Mouse (Mus musculus) embryonic facial prominence, embryonic 13.5 days (tissue): ENCODE results near the gene Gm2115. TPM values are rescaled to one million over a fixed set of nuclear protein-coding genes. Genes with fewer than 3 reads are reported as not detected.

Source experiments
- ATAC-seq: fragments of 200-750 bp; cut with Nextera tagmentation; 2 replicates; pipeline ENCODE4 v1.8.0; 2017; ENCODE audit warnings: low read depth; ENCODE audit not compliant: insufficient number of reproducible peaks, insufficient read depth, low FRiP score, low TSS enrichment
- H3K27ac ChIP-seq: fragments of 300-500 bp; sonication (generic); 2 replicates; pipeline ENCODE4 v1.5.1; 2015; ENCODE audit warnings: moderate library complexity, mild to moderate bottlenecking, inconsistent platforms
- H3K27me3 ChIP-seq: fragments of 300-500 bp; sonication (generic); 2 replicates; pipeline ENCODE4 v1.6.1; 2015; ENCODE audit warnings: mild to moderate bottlenecking, inconsistent platforms
- H3K36me3 ChIP-seq: fragments of 300-500 bp; sonication (generic); 2 replicates; pipeline ENCODE4 v1.6.1; 2015; ENCODE audit warnings: mild to moderate bottlenecking, inconsistent platforms
- H3K4me1 ChIP-seq: fragments of 300-500 bp; sonication (generic); 2 replicates; pipeline ENCODE4 v1.6.1; 2015; ENCODE audit warnings: inconsistent platforms
- H3K4me2 ChIP-seq: fragments of 300-500 bp; sonication (generic); 2 replicates; pipeline ENCODE4 v1.6.1; 2015; ENCODE audit warnings: moderate library complexity, mild to moderate bottlenecking, inconsistent platforms
- H3K4me3 ChIP-seq: fragments of 300-500 bp; sonication (generic); 2 replicates; pipeline ENCODE4 v1.5.1; 2015; ENCODE audit warnings: mild to moderate bottlenecking, inconsistent platforms
- H3K9ac ChIP-seq: fragments of 300-500 bp; sonication (generic); 2 replicates; pipeline ENCODE4 v1.6.1; 2015; ENCODE audit warnings: mild to moderate bottlenecking, inconsistent platforms
- H3K9me3 ChIP-seq: fragments of 300-500 bp; sonication (generic); 2 replicates; pipeline ENCODE4 v1.6.1; 2016; ENCODE audit warnings: inconsistent platforms
- WGBS: fragments of 180-500 bp; shearing (Covaris S2); methylation state at CpG from one replicate; pipeline ENCODE4 v1.1.7; 2015; ENCODE audit warnings: mixed read lengths; 5-methylcytosine and 5-hydroxymethylcytosine counted together
- polyA plus RNA-seq: library from polyadenylated mRNA; unstranded; fragments of >200 nt; fragmentation: Nextera tagmentation; extraction: Ambion mirVana; gene quantifications from 2 replicates; pipeline ENCODE4 v1.2.1, GENCODE M21; 2015

The Gm2115 gene
- polyA plus RNA-seq, 1 experiment from 2014 or later: 0.21 TPM

DNA sequence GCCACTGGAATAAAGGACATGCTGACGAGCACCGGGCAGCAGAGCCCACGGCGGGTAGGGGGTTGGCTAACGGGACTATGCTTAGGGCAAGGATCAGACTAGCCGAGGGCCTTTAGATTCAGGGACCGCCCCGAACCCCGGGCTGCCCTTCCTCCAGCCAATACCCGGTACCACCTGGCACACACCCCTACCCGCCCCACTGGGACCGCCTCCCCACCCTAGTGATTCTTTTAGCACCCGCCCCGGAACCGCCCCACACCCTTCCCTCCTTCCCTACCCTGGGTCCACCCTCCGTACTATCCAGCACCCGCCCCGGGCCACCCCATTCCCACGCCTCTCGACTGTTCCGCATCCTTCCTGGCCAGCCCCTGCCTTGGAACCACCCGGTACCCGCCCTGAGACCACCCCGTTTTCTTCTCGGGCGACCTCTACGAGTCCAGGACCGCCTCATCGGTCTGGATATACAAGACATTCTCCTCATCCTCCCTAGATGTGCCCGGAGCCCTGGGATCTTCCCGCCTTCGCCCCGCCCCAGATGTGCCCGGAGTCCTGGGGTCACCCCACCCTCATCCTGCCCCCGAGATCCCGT, 77.0 kb downstream of the Gm2115 start:
- H3K4me3 ChIP-seq: peak overlapping the region; percentile 57
- peaks cover 8% of the 10 kb centered on the region for H3K4me1 ChIP-seq
- under 1% methylated on average over 36 of the region's 36 CpGs for WGBS
- no peak overlapping the region for H3K27ac ChIP-seq
- H3K9ac ChIP-seq: peak overlapping the region; percentile 68
- no peaks in the 10 kb centered on the region for H3K9me3 ChIP-seq
- H3K4me2 ChIP-seq: peak overlapping the region; percentile 93
- ATAC-seq: peak; percentile 71
- no peaks in the 10 kb centered on the region for H3K27me3 ChIP-seq
- H3K36me3 ChIP-seq: no peaks in the 10 kb centered on the region

DNA sequence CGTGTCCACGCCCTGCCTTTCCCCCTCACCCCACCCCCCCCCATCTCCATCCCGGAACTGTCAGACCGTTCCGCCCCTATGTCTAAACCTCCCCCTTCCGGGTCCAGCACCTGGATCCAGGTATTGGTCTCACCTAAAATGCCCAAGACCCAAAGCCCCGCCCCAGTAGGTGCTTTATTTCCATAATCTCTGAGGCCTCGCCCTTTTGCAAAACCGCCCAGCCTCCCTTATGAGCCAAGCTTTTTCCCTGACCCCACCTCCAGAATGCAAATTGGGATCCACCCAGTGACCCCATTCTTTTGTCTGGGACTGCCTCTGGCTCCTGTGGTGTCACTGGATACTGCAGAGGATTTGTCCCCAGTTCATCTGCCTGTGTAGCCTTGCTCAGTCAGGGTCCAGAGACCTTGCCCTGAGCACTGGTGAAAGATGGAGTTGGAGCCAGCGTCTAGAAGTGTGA, 77.6 kb downstream of the Gm2115 start, which contains the start of gene Fah:
Fah (minus strand) TSS at position 430 of the 457 bp plus-strand sequence.
- WGBS: 2% methylated on average over 10 of the region's 10 CpGs

DNA sequence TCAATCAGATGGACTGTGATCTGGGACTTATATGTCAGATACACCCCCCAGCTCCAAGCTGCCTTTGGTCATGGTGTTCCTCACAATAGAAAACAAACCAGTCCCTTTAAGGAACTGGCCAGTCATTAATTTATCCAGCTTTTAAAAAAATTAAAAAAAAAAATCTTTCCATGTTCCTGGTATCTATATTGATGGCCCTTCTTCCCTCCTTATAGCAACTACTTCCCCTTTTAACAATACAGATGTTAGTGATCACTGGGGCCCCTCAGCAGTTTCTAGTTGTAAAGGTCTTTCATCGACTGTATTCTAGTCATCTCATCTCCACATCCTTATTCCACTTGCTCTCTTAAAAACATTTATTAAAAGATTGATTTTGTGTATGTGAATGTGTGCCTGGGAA, 82.9 kb downstream of the Gm2115 start:
- no peak overlapping the region for H3K27ac ChIP-seq
- no peak overlapping the region for H3K9ac ChIP-seq
- H3K9me3 ChIP-seq: no peaks in the 10 kb centered on the region
- no peak overlapping the region for H3K4me3 ChIP-seq
- no peaks in the 10 kb centered on the region for H3K4me1 ChIP-seq
- peaks cover 4% of the 10 kb centered on the region for H3K36me3 ChIP-seq
- H3K4me2 ChIP-seq: no peak overlapping the region
- H3K27me3 ChIP-seq: no peaks in the 10 kb centered on the region
- no peak for ATAC-seq
- WGBS: 56% methylated on average over 1 of the region's 1 CpGs

More for the DNA sequence above, 77.6 kb downstream of the Gm2115 start, which contains the start of gene Fah:
- peak; percentile 46; the same call in 1 of the 2 replicates for ATAC-seq
- Histone ChIP-seq H3K9ac (peak within 1 kb of the TSS; percentile 68), H3K4me1 (peaks cover 8% of the 10 kb centered on the region), H3K4me3 (peak within 1 kb of the TSS; percentile 57), H3K27me3 (no peaks in the 10 kb centered on the region), H3K9me3 (no peaks in the 10 kb centered on the region), H3K36me3 (no peaks in the 10 kb centered on the region), H3K27ac (no peak within 1 kb of the TSS), H3K4me2 (peak within 1 kb of the TSS; percentile 93)

DNA sequence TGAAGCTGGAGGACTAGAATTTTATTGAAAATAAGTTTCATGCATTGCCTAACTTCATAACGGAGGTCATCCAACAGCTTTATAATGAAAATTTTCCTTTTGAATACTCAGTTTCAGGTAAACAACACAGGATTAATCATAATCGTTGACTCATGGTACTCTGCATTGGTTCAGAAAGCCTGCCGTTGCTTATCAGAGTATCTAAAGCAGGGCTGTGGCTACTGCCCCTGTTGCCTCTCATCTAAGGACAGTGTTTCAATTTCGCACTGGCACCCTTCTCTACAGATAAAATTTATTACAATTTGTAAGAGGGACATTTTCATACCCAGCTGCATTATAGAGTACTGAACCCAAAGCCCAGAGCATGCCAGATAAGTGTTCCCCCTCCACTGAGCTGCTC, 83.7 kb downstream of the Gm2115 start:
- 86% methylated on average over 4 of the region's 4 CpGs for WGBS
- H3K27me3 ChIP-seq: no peaks in the 10 kb centered on the region
- H3K27ac ChIP-seq: no peak overlapping the region
- H3K36me3 ChIP-seq: peaks cover 10% of the 10 kb centered on the region
- no peaks in the 10 kb centered on the region for H3K9me3 ChIP-seq
- no peak for ATAC-seq
- no peaks in the 10 kb centered on the region for H3K4me1 ChIP-seq
- H3K4me3 ChIP-seq: no peak overlapping the region
- no peak overlapping the region for H3K9ac ChIP-seq
- no peak overlapping the region for H3K4me2 ChIP-seq

DNA sequence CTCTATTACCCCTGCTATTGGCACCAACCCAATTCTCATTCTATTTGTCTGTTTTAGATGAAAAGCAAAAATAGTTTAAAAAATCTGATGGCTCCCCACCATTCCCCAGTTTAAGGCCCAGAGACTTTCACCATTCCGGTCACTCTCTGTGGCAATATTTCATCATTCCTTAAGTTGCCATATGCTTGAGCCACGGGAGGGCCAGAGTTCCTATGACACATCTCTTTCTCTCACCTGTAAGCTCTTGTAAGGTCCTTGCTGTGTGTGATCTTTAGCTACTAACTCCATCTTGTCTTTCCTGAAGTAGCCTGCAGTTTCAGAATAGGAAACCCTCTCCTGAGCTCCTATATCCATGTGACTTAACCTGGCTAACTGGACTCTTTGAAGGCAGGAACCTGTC, 90.2 kb downstream of the Gm2115 start:
- ATAC-seq: no peak
- Histone ChIP-seq H3K4me3 (no peak overlapping the region), H3K4me2 (no peak overlapping the region), H3K4me1 (no peaks in the 10 kb centered on the region), H3K9ac (no peak overlapping the region), H3K9me3 (no peaks in the 10 kb centered on the region), H3K27ac (no peak overlapping the region), H3K27me3 (no peaks in the 10 kb centered on the region), H3K36me3 (peaks cover 30% of the 10 kb centered on the region)
- 96% methylated on average over 2 of the region's 2 CpGs for WGBS

DNA sequence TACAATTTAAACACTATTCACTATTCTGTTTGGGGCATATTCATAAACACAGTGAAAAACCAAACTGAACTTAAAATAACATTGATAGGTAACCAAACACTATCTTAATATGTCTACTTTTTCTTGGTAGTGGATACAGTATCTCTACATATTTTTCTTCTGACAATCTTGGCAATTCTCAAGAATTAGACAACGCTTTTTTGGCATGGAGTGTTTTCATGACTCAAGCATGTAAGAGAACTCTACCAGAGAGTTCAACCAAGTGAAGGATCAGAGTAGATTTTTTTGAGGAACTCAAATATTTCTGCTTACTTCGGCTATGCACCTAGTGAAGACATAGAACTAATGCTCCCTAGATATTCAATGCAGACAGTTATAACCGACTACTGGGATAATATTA, 92.2 kb downstream of the Gm2115 start:
- H3K36me3 ChIP-seq: peaks cover 43% of the 10 kb centered on the region
- no peaks in the 10 kb centered on the region for H3K27me3 ChIP-seq
- no peaks in the 10 kb centered on the region for H3K9me3 ChIP-seq
- no peak overlapping the region for H3K9ac ChIP-seq
- no peak overlapping the region for H3K4me3 ChIP-seq
- no peak overlapping the region for H3K27ac ChIP-seq
- H3K4me2 ChIP-seq: no peak overlapping the region
- H3K4me1 ChIP-seq: no peaks in the 10 kb centered on the region
- WGBS: 95% methylated on average over 3 of the region's 3 CpGs
- no peak for ATAC-seq

DNA sequence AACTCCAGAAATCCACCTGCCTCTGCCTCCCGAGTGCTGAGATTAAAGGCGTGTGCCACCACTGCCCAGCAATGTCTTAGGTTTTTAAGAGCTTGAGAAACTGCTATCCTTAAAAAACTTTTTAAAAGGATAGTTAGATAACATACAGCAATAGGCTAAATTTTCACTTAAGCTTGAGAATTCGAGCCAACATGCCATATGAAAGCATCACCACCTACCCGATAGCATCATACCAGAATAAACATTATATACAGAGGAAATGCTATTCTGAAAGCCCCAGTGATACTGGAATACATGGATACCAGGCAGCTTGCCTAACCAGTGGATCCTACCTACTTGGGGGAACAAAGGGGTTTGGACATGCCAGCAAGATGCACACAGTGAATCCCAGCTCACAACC, 95.0 kb downstream of the Gm2115 start:
- H3K36me3 ChIP-seq: peaks cover 30% of the 10 kb centered on the region
- no peak overlapping the region for H3K27ac ChIP-seq
- no peaks in the 10 kb centered on the region for H3K4me1 ChIP-seq
- ATAC-seq: no peak
- no peak overlapping the region for H3K4me2 ChIP-seq
- no peaks in the 10 kb centered on the region for H3K27me3 ChIP-seq
- no peak overlapping the region for H3K9ac ChIP-seq
- no peaks in the 10 kb centered on the region for H3K9me3 ChIP-seq
- 96% methylated on average over 4 of the region's 4 CpGs for WGBS
- no peak overlapping the region for H3K4me3 ChIP-seq

DNA sequence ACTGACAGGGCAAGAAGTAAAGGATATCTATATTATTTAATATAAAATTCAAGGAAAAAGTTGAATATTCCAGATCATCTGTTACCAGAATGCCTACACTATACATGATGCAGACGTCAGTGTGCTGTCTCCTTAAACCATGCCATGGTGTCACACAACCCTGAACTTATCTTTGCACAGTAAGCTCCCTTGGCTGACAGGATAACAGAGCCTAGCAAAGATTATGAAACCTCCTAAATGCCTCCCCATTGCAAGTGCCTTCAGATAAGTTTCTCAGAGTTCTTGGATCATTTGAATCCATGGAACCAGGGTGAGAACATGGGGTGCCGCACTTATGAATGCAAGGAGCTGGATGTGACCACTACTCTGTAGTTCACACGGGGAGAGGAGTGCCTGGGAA, 103.1 kb downstream of the Gm2115 start:
- Histone ChIP-seq H3K27ac (no peak overlapping the region), H3K9ac (no peak overlapping the region), H3K9me3 (no peaks in the 10 kb centered on the region), H3K36me3 (peaks cover 41% of the 10 kb centered on the region), H3K4me2 (no peak overlapping the region), H3K27me3 (no peaks in the 10 kb centered on the region), H3K4me3 (no peak overlapping the region), H3K4me1 (no peaks in the 10 kb centered on the region)
- no peak for ATAC-seq
- WGBS: 85% methylated on average over 3 of the region's 3 CpGs

Other genes with a start within 250 kb of the Gm2115 start
- 15.5 and 17.0 TPM in 2 replicates for gene Arnt2, start 118.8 kb upstream of the Gm2115 start, polyA plus RNA-seq
- 4.4 and 7.2 TPM in 2 replicates for gene Fah, start 77.8 kb downstream of the Gm2115 start, polyA plus RNA-seq
- 170 and 186 TPM in 2 replicates for gene Zfand6, start 161.0 kb downstream of the Gm2115 start, polyA plus RNA-seq